Mouse (Mus musculus): Measurements from ENCODE around the gene Dnmt1.
"Not testable (repeated sequence)": the region's sequence is repeated elsewhere in the genome, so short reads cannot be mapped to it uniquely, and the experiment has no call there.

DNA sequence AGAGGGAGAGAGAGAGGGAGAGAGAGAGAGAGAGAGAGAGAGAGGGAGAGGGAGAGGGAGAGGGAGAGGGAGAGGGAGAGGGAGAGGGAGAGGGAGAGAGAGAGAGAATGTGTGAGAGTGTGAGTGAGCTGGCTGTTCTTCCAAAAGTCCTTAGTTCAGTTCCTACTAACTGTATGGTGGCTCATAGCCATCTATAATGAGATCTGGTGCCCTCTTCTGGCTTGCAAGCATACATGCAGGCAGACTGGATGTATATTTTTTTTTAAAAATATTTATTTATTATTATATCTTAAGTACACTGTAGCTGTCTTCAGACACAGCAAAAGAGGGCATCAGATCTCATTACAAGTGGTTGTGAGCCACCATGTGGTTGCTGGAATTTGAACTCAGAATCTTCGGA lies 38.6 kb upstream of the Dnmt1 start:
- not testable (repeated sequence) for TF ChIP-seq GATA1 (IDR thresholded peaks at IDR 0.05; ENCODE audit: borderline replicate concordance, low read length); FLI1 (IDR thresholded peaks at IDR 0.05; ENCODE audit: low read length)

All from megakaryocyte, embryonic 14.5 days (primary cell).